Mouse (Mus musculus): ENCODE results near the gene Zfp622.

GRCm38 (mm10) chr15:25971596-25971995, 12.6 kb upstream of the Zfp622 start:
- TF ChIP-seq GATA1 (IDR thresholded peaks at IDR 0.05; ENCODE audit: borderline replicate concordance, low read length) (no peak), FLI1 (IDR thresholded peaks at IDR 0.05; ENCODE audit: low read length) (no peak)

Data from megakaryocyte, embryonic 14.5 days (primary cell).